Mouse (Mus musculus): ENCODE measurements around the gene Ggt7. TPM values are rescaled to one million over a fixed set of nuclear protein-coding genes. Genes with fewer than 3 reads are reported as not detected.
"Not testable (repeated sequence)": the region's sequence is repeated elsewhere in the genome, so short reads cannot be mapped to it uniquely, and the experiment has no call there.

Ggt7 gene
- polyA plus RNA-seq (2015; fragmentation: Nextera tagmentation; extraction: Ambion mirVana) = 3.9 and 4.3 TPM in 2 replicates

DNA sequence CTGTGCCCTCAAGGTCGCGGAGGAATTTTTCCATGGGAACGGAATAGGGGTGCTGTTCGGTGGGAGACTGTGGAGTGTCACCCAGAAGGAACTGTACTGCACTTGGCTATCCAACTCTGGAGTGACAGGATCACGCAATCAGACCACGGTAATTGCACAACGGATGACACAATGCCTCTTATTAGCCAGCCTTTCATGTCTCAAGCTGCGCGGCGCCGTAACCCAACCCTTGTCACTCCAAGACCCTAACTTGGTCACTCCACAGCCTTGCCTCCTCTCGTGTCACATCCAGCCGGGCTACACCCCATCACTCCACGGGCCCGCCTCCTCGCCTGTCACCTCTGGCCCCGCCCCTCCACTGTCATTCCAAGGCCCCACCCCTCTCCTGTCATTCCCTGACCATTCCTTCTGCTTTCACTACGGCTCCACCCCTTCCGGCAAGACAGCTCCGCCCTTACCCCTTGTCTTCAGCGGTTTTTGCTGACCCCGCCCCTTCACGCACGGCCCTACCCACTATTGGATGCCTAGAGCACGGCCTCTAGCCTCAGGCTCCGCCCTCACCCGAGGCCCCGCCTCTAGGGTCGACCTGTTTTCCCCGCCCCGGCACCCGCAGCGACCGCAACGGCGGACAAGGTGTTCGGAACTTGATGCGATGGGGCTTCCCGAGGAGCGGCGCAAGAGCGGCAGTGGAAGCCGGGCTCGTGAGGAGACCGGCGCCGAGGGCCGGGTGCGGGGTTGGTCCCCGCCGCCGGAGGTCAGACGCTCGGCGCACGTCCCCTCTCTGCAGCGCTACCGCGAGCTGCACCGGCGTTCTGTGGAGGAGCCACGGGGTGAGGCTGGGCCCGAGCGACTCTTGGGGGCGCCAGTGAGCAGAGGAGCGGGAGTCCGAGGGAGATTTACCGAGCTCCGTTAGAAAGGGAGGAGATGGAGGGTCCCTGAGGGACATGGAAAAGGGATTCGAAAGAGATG lies at the start of gene Ggt7, which contains the start of gene Acss2:
Gene Ggt7 (minus strand): TSS at position 783 of the 969 bp plus-strand sequence.
Gene Acss2 (plus strand): TSS at position 494 of the 969 bp plus-strand sequence.
- Histone ChIP-seq H3K4me3 (peak within 1 kb of the TSS; percentile 90), H3K4me2 (peak within 1 kb of the TSS; percentile 80), H3K9me3 (no peaks in the 10 kb centered on the region), H3K27me3 (peaks cover 35% of the 10 kb centered on the region), H3K9ac (peak within 1 kb of the TSS; percentile 55), H3K4me1 (peaks cover 16% of the 10 kb centered on the region), H3K27ac (peak within 1 kb of the TSS; percentile 52; the same call in 1 of the 2 replicates), H3K36me3 (no peaks in the 10 kb centered on the region)
- WGBS = 3% methylated on average over 70 of the region's 70 CpGs
- ATAC-seq (ENCODE audit: borderline replicate concordance, extremely low read depth, low FRiP score, low TSS enrichment) = peak; percentile 99

DNA sequence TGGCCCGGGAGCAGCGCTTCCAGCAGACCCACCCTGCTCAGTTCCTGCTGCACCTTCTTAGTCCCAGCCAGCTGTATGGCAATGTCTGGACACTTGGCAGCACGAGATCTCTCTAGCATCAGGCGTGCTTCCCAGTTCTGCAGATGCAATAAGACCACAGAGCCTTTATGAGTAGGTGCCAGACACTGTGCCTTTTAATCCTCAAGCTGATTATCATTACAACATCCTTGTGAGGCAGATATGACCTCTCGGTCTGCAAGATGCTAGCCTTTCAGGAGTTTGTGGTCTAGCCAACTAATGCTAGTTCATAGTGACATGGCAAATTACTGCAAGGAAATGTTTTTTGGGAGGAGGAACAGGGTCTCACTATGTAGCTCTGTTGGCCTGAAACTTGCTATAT lies 49.7 kb upstream of the Ggt7 start:
- Histone ChIP-seq H3K27ac (no peak overlapping the region), H3K9me3 (no peaks in the 10 kb centered on the region), H3K4me1 (no peaks in the 10 kb centered on the region), H3K9ac (no peak overlapping the region), H3K36me3 (no peaks in the 10 kb centered on the region), H3K4me2 (no peak overlapping the region), H3K27me3 (no peaks in the 10 kb centered on the region), H3K4me3 (no peak overlapping the region)
- 78% methylated on average over 5 of the region's 5 CpGs for WGBS
- no peak for ATAC-seq (ENCODE audit: borderline replicate concordance, extremely low read depth, low FRiP score, low TSS enrichment)

DNA sequence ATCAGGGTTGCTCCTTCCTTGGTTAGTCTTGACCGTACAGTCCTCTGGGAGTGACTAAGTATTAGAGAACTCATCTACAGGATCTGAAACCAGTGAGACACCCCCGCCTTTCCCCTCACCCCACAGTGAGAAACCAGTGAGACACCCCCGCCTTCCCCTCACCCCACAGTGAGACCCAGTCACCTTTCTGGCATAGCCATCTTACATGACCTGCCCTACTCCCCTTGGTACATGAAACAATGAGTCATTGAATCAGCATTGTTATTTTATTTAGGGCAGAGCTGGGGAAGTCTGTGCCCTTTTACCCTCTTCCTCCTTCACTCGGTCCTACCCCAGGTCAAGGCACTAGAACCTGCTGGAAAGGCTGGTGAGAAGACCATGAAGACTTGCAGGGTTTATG lies 44.9 kb upstream of the Ggt7 start:
- Histone ChIP-seq H3K4me3 (no peak overlapping the region), H3K27ac (no peak overlapping the region), H3K4me1 (no peaks in the 10 kb centered on the region), H3K36me3 (no peaks in the 10 kb centered on the region), H3K4me2 (no peak overlapping the region), H3K9ac (no peak overlapping the region), H3K9me3 (no peaks in the 10 kb centered on the region), H3K27me3 (no peaks in the 10 kb centered on the region)
- ATAC-seq (ENCODE audit: borderline replicate concordance, extremely low read depth, low FRiP score, low TSS enrichment) = no peak
- WGBS = 67% methylated on average over 4 of the region's 4 CpGs

DNA sequence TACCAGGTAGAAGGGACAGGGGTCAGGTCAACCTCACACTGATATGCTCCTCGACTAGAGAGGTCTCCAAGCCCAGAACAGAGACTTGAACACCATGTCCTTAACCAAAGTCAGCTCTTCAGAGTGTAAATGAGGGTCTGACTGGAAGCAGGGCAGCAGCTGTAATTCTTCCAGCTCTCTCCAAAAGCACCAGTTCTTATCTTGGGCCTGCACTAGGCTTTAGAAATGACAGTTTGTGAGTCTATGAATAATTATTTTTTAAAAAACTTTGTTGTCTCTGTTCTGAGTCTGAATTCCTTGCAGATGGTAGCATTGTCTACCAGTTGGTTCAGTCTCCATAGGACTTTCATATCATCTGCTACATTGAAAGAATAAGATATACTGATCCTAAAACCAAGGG lies 44.2 kb upstream of the Ggt7 start:
- Histone ChIP-seq H3K36me3 (no peaks in the 10 kb centered on the region), H3K27me3 (no peaks in the 10 kb centered on the region)

DNA sequence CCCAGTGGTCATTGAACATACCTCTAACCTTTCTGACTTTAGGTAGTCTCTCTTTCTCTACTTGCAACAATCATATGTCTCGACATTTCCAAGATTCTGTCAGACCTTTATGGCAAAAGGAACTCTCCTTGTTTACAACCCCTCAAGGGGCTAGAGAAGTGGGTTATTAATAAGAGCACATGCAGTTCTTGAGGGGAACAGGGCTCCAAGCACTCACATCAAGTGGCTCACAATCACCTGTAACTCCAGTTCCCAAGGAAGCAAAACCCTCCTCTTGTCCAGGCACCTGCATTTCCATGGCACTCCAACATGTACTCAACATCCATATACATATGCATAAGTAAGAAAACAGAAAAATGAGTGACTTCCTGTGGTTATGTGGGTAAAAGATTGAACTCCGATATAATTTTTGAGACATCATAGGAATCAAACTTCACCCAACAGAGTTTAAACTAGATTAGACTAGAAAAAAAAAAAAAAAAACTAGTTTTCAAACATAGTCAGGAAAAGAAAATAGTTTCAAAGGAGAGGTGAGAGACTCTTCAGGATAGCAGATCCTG lies 36.5 kb upstream of the Ggt7 start:
- no peak for ATAC-seq (ENCODE audit: borderline replicate concordance, extremely low read depth, low FRiP score, low TSS enrichment)
- Histone ChIP-seq H3K9me3 (no peaks in the 10 kb centered on the region), H3K9ac (no peak overlapping the region), H3K27me3 (no peaks in the 10 kb centered on the region), H3K4me1 (no peaks in the 10 kb centered on the region), H3K4me3 (no peak overlapping the region), H3K4me2 (no peak overlapping the region), H3K36me3 (no peaks in the 10 kb centered on the region), H3K27ac (no peak overlapping the region)
- 66% methylated on average over 2 of the region's 2 CpGs for WGBS

More for the DNA sequence above, 44.2 kb upstream of the Ggt7 start:
- H3K4me1 ChIP-seq = no peaks in the 10 kb centered on the region
- H3K9me3 ChIP-seq = no peaks in the 10 kb centered on the region
- no peak for ATAC-seq (ENCODE audit: borderline replicate concordance, extremely low read depth, low FRiP score, low TSS enrichment)
- no peak overlapping the region for H3K4me2 ChIP-seq
- H3K27ac ChIP-seq = no peak overlapping the region
- no peak overlapping the region for H3K9ac ChIP-seq
- 25% methylated on average over 1 of the region's 1 CpGs for whole genome bisulfite sequencing
- no peak overlapping the region for H3K4me3 ChIP-seq

DNA sequence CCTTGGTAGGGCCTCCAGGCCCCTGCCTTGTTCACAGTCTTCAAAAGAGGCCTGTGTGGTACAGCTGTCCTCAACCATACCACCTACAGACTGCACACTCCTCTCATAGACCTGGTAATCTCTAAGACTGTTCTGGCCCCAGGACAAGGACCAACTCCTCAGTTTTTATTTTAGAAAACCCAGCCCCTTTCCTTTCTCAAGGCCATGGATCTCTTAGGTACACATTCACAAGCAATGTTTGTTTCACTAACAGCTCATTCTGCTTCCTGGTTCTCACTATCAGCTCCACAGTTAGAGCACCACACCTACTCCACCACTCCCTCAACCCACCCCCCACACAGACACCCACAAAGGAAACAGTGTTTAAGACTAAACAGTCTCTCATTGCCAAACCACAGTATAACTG lies 34.9 kb upstream of the Ggt7 start:
- no peak for ATAC-seq (ENCODE audit: borderline replicate concordance, extremely low read depth, low FRiP score, low TSS enrichment)

DNA sequence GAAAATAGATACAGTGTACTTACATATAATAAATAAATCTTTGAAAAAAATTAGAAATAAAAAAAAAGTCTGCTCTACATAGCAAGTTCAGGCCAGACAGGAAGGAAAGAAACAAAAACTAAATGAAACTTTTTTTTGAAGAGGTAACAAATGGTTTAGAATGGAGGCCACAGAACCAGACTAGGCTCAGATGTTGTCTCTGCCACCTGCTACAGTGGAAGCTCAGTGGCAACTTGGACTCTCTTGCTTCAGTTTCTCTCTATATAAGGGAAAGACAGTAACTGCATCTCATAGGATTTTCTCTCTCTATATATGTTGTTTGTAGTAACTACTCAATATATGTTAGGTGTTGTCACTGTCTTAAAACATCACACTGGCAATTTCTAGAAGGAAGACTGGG lies 34.3 kb upstream of the Ggt7 start:
- Histone ChIP-seq H3K4me2 (no peak overlapping the region), H3K36me3 (no peaks in the 10 kb centered on the region), H3K27me3 (no peaks in the 10 kb centered on the region), H3K9me3 (no peaks in the 10 kb centered on the region), H3K4me3 (no peak overlapping the region), H3K9ac (no peak overlapping the region), H3K4me1 (no peaks in the 10 kb centered on the region), H3K27ac (no peak overlapping the region)
- ATAC-seq (ENCODE audit: borderline replicate concordance, extremely low read depth, low FRiP score, low TSS enrichment) = no peak

More for the DNA sequence above, 34.9 kb upstream of the Ggt7 start:
- Histone ChIP-seq H3K4me3 (no peak overlapping the region), H3K9ac (no peak overlapping the region), H3K9me3 (no peaks in the 10 kb centered on the region), H3K4me1 (no peaks in the 10 kb centered on the region), H3K4me2 (no peak overlapping the region), H3K36me3 (no peaks in the 10 kb centered on the region), H3K27me3 (no peaks in the 10 kb centered on the region), H3K27ac (no peak overlapping the region)

DNA sequence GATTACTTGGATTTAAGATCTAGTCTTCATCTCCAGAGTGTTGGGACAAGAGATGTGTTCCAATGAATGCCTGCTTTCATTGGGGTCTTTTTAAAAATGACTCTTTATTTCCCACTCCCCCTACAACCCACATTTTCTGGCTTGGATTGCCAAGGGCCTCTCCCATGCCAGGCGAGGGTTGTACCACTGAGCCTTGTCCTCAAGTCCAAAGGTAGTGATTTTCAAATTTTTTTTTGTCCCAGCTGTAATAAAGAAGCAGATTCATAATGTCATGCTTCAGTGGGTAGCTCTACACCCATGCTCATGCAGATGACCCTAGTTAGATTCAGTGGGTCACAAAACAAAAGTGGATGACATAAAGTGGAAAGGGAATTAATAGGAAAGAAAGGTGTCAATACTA lies 28.9 kb upstream of the Ggt7 start:
- Histone ChIP-seq H3K4me3 (no peak overlapping the region), H3K27me3 (no peaks in the 10 kb centered on the region), H3K27ac (no peak overlapping the region), H3K9me3 (no peaks in the 10 kb centered on the region), H3K4me1 (no peaks in the 10 kb centered on the region), H3K9ac (no peak overlapping the region), H3K36me3 (no peaks in the 10 kb centered on the region), H3K4me2 (no peak overlapping the region)
- 67% methylated on average over 1 of the region's 1 CpGs for WGBS
- no peak for ATAC-seq (ENCODE audit: borderline replicate concordance, extremely low read depth, low FRiP score, low TSS enrichment)

DNA sequence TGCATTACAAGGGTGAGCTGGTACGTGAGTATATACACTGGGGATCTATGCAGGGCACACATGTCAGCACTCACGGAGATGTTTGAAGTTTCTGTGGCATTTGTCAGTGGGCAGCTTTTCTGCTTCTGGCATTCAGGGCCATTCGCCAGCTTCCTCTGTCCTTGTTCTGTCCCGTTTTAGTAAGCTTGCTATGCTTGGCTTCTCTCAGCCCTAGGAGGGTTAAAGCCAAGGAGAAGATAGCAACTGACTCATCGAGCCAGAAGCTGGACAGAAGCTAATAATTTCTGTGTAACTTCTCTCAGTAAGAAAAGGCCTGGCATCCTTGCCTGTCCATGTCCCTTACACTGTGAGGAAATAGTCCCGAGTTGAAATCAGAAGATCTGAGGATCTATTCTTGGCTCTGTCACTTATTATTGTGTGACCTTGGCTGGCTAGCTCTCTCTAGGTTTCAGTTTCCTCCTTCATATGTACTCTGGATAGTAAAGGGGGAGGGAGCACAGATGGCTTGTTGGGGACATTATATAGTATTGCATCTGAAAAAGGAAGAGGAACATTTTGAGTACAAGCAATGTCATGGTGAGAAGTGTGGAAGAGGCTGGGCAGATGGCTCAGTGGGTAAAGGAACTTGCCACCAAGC lies 22.9 kb upstream of the Ggt7 start:
- Histone ChIP-seq H3K9ac (no peak overlapping the region), H3K36me3 (no peaks in the 10 kb centered on the region), H3K4me3 (no peak overlapping the region), H3K27me3 (no peaks in the 10 kb centered on the region), H3K4me1 (no peaks in the 10 kb centered on the region), H3K9me3 (no peaks in the 10 kb centered on the region), H3K27ac (no peak overlapping the region), H3K4me2 (no peak overlapping the region)
- 47% methylated on average over 6 of the region's 6 CpGs for WGBS
- no peak; the same call in 1 of the 2 replicates for ATAC-seq (ENCODE audit: borderline replicate concordance, extremely low read depth, low FRiP score, low TSS enrichment)

DNA sequence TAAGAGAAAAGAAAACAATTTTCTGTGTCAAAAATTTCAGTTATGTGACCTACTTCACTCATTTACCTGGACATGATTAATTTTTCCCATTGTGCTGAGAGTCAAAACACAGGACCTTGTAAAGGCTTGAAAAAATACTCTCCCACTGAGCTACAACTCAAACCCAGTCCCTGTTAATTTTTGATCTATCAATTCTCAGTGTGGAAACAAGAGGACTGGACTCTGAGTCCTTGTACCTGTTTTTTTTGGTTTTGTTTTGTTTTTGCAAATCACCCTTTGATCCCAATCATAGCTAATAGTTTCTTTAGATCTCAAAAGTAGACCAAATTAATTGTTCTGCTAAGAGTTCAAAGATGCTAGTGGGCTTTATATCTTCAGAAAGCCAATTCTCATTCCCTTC lies 21.7 kb upstream of the Ggt7 start:
- ATAC-seq (ENCODE audit: borderline replicate concordance, extremely low read depth, low FRiP score, low TSS enrichment) = no peak
- Histone ChIP-seq H3K9me3 (no peaks in the 10 kb centered on the region), H3K9ac (no peak overlapping the region), H3K4me3 (no peak overlapping the region), H3K4me1 (no peaks in the 10 kb centered on the region), H3K27ac (no peak overlapping the region), H3K36me3 (no peaks in the 10 kb centered on the region), H3K27me3 (no peaks in the 10 kb centered on the region), H3K4me2 (no peak overlapping the region)

DNA sequence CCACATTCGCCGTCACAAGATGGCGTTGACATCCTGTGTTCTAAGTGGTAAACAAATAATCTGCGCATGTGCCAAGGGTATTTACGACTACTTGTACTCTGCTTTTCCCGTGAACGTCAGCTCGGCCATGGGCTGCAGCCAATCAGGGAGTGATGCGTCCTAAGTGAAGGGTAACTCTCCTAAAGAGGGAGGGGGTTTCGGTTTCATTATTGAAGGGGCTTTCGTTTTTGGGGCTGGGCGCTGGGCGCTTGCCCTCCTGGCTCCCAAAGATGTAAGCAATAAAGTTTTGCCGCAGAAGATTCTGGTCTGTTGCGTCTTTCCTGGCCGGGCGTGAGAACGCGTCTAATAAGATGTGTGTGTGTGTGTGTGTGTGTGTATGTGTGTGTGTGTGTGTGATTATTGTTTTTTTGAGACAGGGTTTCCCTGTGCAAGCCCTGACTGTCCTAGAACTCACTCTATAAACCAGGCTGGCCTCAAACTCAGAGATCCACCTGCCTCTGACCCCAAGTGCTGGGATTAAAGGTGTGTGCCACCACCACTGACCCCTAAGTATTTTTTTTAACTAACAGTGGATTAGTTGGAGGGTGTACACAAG lies 20.5 kb upstream of the Ggt7 start:
- H3K9ac ChIP-seq; H3K4me1 ChIP-seq; ATAC-seq (ENCODE audit: borderline replicate concordance, extremely low read depth, low FRiP score, low TSS enrichment); H3K9me3 ChIP-seq; H3K27me3 ChIP-seq; H3K27ac ChIP-seq; H3K4me2 ChIP-seq; H3K36me3 ChIP-seq: not testable (repeated sequence)
- 74% methylated on average over 18 of the region's 19 CpGs for WGBS
- 0 out of 2 replicates have a peak overlapping the region, but pooled peaks have one; percentile 9 for H3K4me3 ChIP-seq

Data from lung, embryonic 15.5 days (tissue).